Mouse (Mus musculus) limb, embryonic 11.5 days (tissue): ENCODE data around the gene Nod2. TPM values are rescaled to one million over a fixed set of nuclear protein-coding genes. Genes with fewer than 3 reads are reported as not detected.
A peak's percentile ranks its signal among the peaks of the same experiment; 100 is the strongest.

ENCODE experiments used
- ATAC-seq: fragments of 200-750 bp; cut with Nextera tagmentation; 2 replicates; pipeline ENCODE4 v1.8.0; 2017; ENCODE audit warnings: low read depth; ENCODE audit not compliant: insufficient number of reproducible peaks, low FRiP score, low TSS enrichment
- DNase-seq: peaks from one replicate; pipeline ENCODE4 v3.0.0-alpha.2; 2015; ENCODE audit warnings: low spot score
- H3K27ac ChIP-seq: fragments of 300-500 bp; sonication (generic); replicated peaks from 2 replicates; pipeline ENCODE4 v1.5.1; 2014; ENCODE audit warnings: low read depth, mild to moderate bottlenecking, low read length
- H3K27me3 ChIP-seq: fragments of 300-500 bp; sonication (generic); 2 replicates; pipeline ENCODE4 v1.6.1; 2014; ENCODE audit warnings: mild to moderate bottlenecking, low read length, mixed read lengths; ENCODE audit not compliant: control insufficient read depth, insufficient read depth
- H3K36me3 ChIP-seq: fragments of 300-500 bp; sonication (generic); 2 replicates; pipeline ENCODE4 v1.6.1; 2014; ENCODE audit warnings: mild to moderate bottlenecking, low read length, moderate library complexity, mixed read lengths; ENCODE audit not compliant: control insufficient read depth, insufficient read depth
- H3K4me1 ChIP-seq: fragments of 300-500 bp; sonication (generic); 2 replicates; pipeline ENCODE4 v1.6.1; 2014; ENCODE audit warnings: low read length, mixed read lengths; ENCODE audit not compliant: control insufficient read depth, insufficient read depth
- H3K4me2 ChIP-seq: fragments of 300-500 bp; sonication (generic); 2 replicates; pipeline ENCODE4 v1.6.1; 2014; ENCODE audit warnings: low read depth, mild to moderate bottlenecking, moderate library complexity; ENCODE audit not compliant: severe bottlenecking
- H3K4me3 ChIP-seq: fragments of 300-500 bp; sonication (generic); 2 replicates; pipeline ENCODE4 v1.5.1; 2014; ENCODE audit warnings: low read depth, low read length
- H3K9ac ChIP-seq: fragments of 300-500 bp; sonication (generic); 2 replicates; pipeline ENCODE4 v1.6.1; 2014; ENCODE audit warnings: mild to moderate bottlenecking, low read length
- H3K9me3 ChIP-seq: fragments of 300-500 bp; sonication (generic); 2 replicates; pipeline ENCODE4 v1.6.1; 2016; ENCODE audit warnings: low read length; ENCODE audit not compliant: control insufficient read depth
- WGBS: fragments of 180-500 bp; shearing (Covaris S2); extraction: QIAGEN DNeasy Blood & Tissue Kit; methylation state at CpG from one replicate; pipeline ENCODE4 v1.1.7; 2014; 5-methylcytosine and 5-hydroxymethylcytosine counted together
- polyA plus RNA-seq: library from polyadenylated mRNA; unstranded; fragments of >200 nt; fragmentation: Nextera tagmentation; extraction: Ambion mirVana; gene quantifications from 2 replicates; pipeline ENCODE4 v1.2.1, GENCODE M21; 2014

Nod2 gene
- polyA plus RNA-seq, 1 experiment from 2014 or later: 0.29 TPM

- Histone ChIP-seq H3K4me2 (peak overlapping the region; percentile 66), H3K9me3 (no peaks in the 10 kb centered on the region), H3K4me1 (peaks cover 9% of the 10 kb centered on the region; the same call in 1 of the 2 replicates), H3K4me3 (peak overlapping the region; percentile 62), H3K27ac (no peak overlapping the region), H3K36me3 (no peaks in the 10 kb centered on the region), H3K27me3 (no peaks in the 10 kb centered on the region), H3K9ac (peak overlapping the region; percentile 65)
- DNase-seq (no peak), ATAC-seq (no peak)
- WGBS: 20% methylated on average over 4 of the region's 4 CpGs
Measured at GRCm38 (mm10) chr8:88697642-88698031, 50.5 kb downstream of the Nod2 start.

DNA sequence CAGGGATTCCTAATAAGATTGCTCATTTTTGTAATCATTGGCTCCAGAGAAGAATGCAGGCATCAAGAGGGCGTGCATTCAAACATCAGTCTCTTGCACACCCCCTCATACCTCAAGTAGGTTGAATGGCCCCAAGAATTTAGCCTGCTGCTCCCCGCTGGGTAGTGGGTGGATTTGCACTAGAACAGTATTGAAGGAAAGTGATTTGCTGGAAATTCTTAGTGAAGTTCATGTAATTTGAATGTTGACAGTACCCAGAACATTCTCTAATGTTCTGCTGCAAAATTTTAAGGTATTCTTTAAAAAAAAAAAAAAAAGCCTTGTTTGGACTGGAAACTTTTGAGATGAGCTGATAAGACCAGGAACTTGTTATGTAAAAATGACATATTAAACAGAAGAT is 50.9 kb downstream of the Nod2 start:
- ATAC-seq: no peak
- Histone ChIP-seq H3K4me1 (peaks cover 7% of the 10 kb centered on the region; the same call in 1 of the 2 replicates), H3K36me3 (no peaks in the 10 kb centered on the region), H3K27ac (no peak overlapping the region), H3K9me3 (no peaks in the 10 kb centered on the region), H3K4me3 (peak overlapping the region; percentile 62; the same call in 1 of the 2 replicates), H3K27me3 (no peaks in the 10 kb centered on the region), H3K4me2 (peak overlapping the region; percentile 66), H3K9ac (no peak overlapping the region)
- WGBS: 55% methylated on average over 2 of the region's 2 CpGs
- no peak for DNase-seq

- no peaks in the 10 kb centered on the region for H3K4me1 ChIP-seq
- H3K9ac ChIP-seq: no peak overlapping the region
- no peak overlapping the region for H3K4me2 ChIP-seq
- H3K4me3 ChIP-seq: no peak overlapping the region
- DNase-seq: no peak
- no peaks in the 10 kb centered on the region for H3K9me3 ChIP-seq
- no peak overlapping the region for H3K27ac ChIP-seq
- H3K36me3 ChIP-seq: no peaks in the 10 kb centered on the region
- no peaks in the 10 kb centered on the region for H3K27me3 ChIP-seq
- WGBS: 30% methylated on average over 2 of the region's 2 CpGs
- ATAC-seq: no peak
Measured at GRCm38 (mm10) chr8:88701611-88702010, 54.5 kb downstream of the Nod2 start.

GRCm38 (mm10) chr8:88702816-88703215 is 55.7 kb downstream of the Nod2 start:
- Histone ChIP-seq H3K27ac (no peak overlapping the region), H3K9ac (no peak overlapping the region), H3K4me3 (no peak overlapping the region), H3K27me3 (no peaks in the 10 kb centered on the region), H3K4me2 (no peak overlapping the region), H3K4me1 (no peaks in the 10 kb centered on the region), H3K36me3 (no peaks in the 10 kb centered on the region), H3K9me3 (no peaks in the 10 kb centered on the region)
- 77% methylated on average over 3 of the region's 3 CpGs for WGBS
- ATAC-seq (no peak), DNase-seq (no peak)

- Histone ChIP-seq H3K4me1 (no peaks in the 10 kb centered on the region), H3K4me3 (no peak overlapping the region), H3K9ac (no peak overlapping the region), H3K27me3 (no peaks in the 10 kb centered on the region), H3K27ac (no peak overlapping the region), H3K4me2 (no peak overlapping the region), H3K36me3 (no peaks in the 10 kb centered on the region; the same call in 1 of the 2 replicates), H3K9me3 (no peaks in the 10 kb centered on the region)
- DNase-seq (no peak), ATAC-seq (no peak)
- WGBS: 91% methylated on average over 2 of the region's 2 CpGs
Measured at GRCm38 (mm10) chr8:88723256-88723963, 76.3 kb downstream of the Nod2 start.

Other genes starting within 250 kb of the Nod2 start
- 47.6 and 52.8 TPM in 2 replicates for gene Nkd1, start 126.0 kb upstream of the Nod2 start, polyA plus RNA-seq
- gene Snx20, start 11.2 kb upstream of the Nod2 start, polyA plus RNA-seq: 1.2 and 1.5 TPM in 2 replicates
- 13.5 and 17.3 TPM in 2 replicates for gene Cyld, start 49.7 kb downstream of the Nod2 start, polyA plus RNA-seq